Mouse (Mus musculus): ENCODE measurements around the gene Osbpl9. TPM values are rescaled to one million over a fixed set of nuclear protein-coding genes. Genes with fewer than 3 reads are reported as not detected.
A peak's percentile ranks its signal among the peaks of the same experiment; 100 is the strongest.

Osbpl9 gene
- total RNA-seq (2014; rRNA removed) = 70.5 and 74.9 TPM in 2 replicates
- 56.9 and 57.8 TPM in 2 replicates for polyA plus RNA-seq (2015; fragmentation: Nextera tagmentation; extraction: Ambion mirVana)

DNA sequence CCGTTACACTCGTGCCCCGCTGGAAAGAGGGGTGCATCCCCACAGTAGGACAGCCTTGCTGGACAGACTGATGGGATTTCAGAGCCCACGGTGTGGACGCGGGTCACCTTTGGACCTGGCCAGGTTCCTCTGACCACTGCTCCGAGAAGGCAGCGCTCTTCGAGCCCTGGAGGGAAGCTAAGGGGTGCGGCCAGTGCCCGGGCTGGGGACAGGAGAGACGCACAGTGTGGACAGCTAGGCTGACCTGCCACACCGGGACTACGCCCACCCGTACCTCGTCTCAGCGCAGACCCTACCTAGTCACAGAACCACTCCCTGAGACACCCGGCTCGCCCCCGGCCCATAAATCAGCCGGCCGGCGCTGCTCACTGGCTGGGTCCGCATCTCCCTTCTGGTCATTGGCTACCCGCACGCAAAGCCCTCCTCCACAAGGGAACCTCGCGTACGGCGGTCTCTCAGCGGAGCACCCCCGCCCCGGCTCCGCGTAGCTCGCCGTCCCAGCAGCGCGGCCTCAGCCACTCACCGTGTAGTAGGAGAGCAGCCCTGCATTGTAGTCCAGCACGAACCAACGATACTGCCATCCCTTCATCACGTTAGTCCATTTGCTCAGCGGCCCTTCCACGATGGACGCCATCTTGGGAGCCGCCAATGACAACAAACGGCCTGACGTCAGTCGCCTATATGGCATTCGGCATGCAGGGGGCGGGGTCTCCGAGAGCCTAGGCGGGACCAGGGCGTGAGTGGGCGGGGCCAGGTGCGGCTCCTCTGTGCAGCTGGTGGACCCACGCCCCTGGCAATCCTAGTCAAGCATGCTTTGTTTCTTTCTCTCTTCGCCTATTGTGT, at the start of gene Osbpl9:
Gene Osbpl9, minus strand, starts transcription at position 691 of the 843 bp plus-strand sequence.
- peak within 1 kb of the TSS; percentile 68 for H3K9ac ChIP-seq (replicated peaks; ENCODE audit: low read length, poor library complexity, severe bottlenecking)
- H3K4me2 ChIP-seq (ENCODE audit: low read depth, low read length, poor library complexity, severe bottlenecking) = peak within 1 kb of the TSS; percentile 81
- DNase-seq (ENCODE audit: low spot score) (peak; percentile 98), ATAC-seq (ENCODE audit: low FRiP score) (peak; percentile 98)
- H3K4me1 ChIP-seq (ENCODE audit: insufficient read depth, low read length) = no peaks in the 10 kb centered on the region
- H3K4me3 ChIP-seq (ENCODE audit: low read depth, low read length) = peak within 1 kb of the TSS; percentile 75
- 0 out of 2 replicates have a peak, but pooled peaks cover 4% of the 10 kb centered on the region for H3K36me3 ChIP-seq (ENCODE audit: insufficient read depth, low read length)
- under 1% methylated on average over 57 of the region's 59 CpGs for WGBS
- no peaks in the 10 kb centered on the region for H3K27me3 ChIP-seq (ENCODE audit: insufficient read depth, low read length)
- H3K27ac ChIP-seq (ENCODE audit: low read depth, low read length) = peak within 1 kb of the TSS; percentile 91
- H3K9me3 ChIP-seq (ENCODE audit: low read length) = no peaks in the 10 kb centered on the region
- TF ChIP-seq CTCF (IDR thresholded peaks at IDR 0.05) = no peak; the same call in 1 of the 2 replicates

DNA sequence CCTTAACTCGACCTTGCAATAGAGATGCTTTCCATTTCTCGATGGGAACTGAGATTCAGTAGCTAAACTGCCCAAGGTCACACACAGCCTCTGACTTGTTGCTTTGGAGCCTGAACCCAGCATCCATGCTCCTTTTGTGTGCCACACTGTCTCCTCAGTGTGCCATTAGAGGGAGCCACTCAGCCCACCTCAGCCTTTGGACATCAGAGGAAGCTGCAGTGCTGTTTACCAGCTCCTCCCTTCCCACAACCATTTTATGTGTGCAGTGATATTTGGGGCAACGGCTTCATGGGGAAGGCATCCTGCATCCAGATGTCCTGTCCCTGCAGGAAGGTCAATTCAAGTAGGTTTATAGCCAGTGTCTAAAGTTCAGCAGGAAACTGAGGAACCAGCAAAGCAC, 49.5 kb upstream of the Osbpl9 start:
- Histone ChIP-seq H3K4me2 (ENCODE audit: low read depth, low read length, poor library complexity, severe bottlenecking) (no peak overlapping the region), H3K27ac (ENCODE audit: low read depth, low read length) (no peak overlapping the region), H3K9me3 (ENCODE audit: low read length) (no peaks in the 10 kb centered on the region), H3K9ac (replicated peaks; ENCODE audit: low read length, poor library complexity, severe bottlenecking) (no peak overlapping the region), H3K27me3 (ENCODE audit: insufficient read depth, low read length) (no peaks in the 10 kb centered on the region), H3K4me3 (ENCODE audit: low read depth, low read length) (no peak overlapping the region), H3K36me3 (ENCODE audit: insufficient read depth, low read length) (no peaks in the 10 kb centered on the region), H3K4me1 (ENCODE audit: insufficient read depth, low read length) (no peaks in the 10 kb centered on the region)
- DNase-seq (ENCODE audit: low spot score) (no peak), ATAC-seq (ENCODE audit: low FRiP score) (no peak)
- WGBS = 42% methylated on average over 3 of the region's 3 CpGs
- peak; percentile 61 for TF ChIP-seq CTCF (IDR thresholded peaks at IDR 0.05)

DNA sequence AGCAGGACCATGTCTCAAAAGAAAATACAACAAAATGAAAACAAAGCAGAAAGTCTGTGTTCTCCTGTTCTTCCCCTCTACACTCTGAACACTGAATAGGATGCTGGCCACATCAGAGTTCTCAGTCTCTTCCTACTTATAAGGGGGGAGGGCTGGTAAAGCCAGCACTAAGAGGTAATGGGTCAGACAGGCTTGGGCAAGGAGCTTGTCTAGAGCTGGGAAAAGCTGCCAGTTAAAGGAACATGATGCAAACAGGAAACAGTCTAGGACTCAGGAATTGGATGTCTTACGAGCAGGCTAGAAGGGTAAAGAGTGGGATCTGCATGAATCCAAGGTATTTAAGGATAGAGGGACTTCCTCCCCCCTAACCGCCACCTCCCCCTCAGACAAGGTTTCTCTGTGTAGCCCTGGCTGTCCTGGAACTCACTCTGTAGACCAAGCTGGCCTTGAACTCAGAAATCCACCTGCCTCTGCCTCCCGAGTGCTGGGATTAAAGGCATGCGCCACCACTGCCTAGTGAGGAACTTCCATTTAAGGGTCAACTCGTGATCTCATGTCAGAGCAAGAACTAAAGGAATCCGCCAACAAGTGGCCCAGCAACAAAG, 43.0 kb upstream of the Osbpl9 start:
- H3K36me3 ChIP-seq (ENCODE audit: insufficient read depth, low read length) = no peaks in the 10 kb centered on the region

DNA sequence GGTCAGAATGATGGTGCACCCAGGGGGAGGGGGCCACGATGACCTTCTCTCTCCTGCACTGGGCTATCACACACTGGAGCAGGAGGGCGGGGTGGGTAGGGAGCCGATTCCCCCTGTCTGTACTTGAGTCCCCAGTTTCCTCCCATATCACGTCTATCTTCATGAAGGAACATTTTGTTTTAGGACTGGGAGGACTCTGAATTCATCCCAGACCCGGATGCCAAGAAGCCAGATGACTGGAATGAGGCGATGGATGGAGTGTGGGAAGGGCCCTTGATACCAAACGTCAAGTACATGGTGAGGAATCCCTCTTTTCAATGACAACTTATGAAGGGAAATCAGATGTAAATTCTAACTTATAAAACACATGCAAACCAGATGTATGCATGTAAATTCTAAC, 42.4 kb upstream of the Osbpl9 start:
- ATAC-seq (ENCODE audit: low FRiP score) (no peak), DNase-seq (ENCODE audit: low spot score) (no peak)
- Histone ChIP-seq H3K27ac (ENCODE audit: low read depth, low read length) (no peak overlapping the region), H3K4me3 (ENCODE audit: low read depth, low read length) (no peak overlapping the region), H3K36me3 (ENCODE audit: insufficient read depth, low read length) (no peaks in the 10 kb centered on the region), H3K4me1 (ENCODE audit: insufficient read depth, low read length) (no peaks in the 10 kb centered on the region), H3K9me3 (ENCODE audit: low read length) (no peaks in the 10 kb centered on the region), H3K27me3 (ENCODE audit: insufficient read depth, low read length) (no peaks in the 10 kb centered on the region), H3K9ac (replicated peaks; ENCODE audit: low read length, poor library complexity, severe bottlenecking) (no peak overlapping the region), H3K4me2 (ENCODE audit: low read depth, low read length, poor library complexity, severe bottlenecking) (no peak overlapping the region)
- no peak for TF ChIP-seq CTCF (IDR thresholded peaks at IDR 0.05)
- 87% methylated on average over 7 of the region's 7 CpGs for WGBS

More for the DNA sequence above, 43.0 kb upstream of the Osbpl9 start:
- DNase-seq (ENCODE audit: low spot score) (no peak), ATAC-seq (ENCODE audit: low FRiP score) (no peak)
- H3K4me3 ChIP-seq (ENCODE audit: low read depth, low read length) = no peak overlapping the region
- WGBS = 90% methylated on average over 6 of the region's 6 CpGs
- H3K9me3 ChIP-seq (ENCODE audit: low read length) = no peaks in the 10 kb centered on the region
- H3K4me2 ChIP-seq (ENCODE audit: low read depth, low read length, poor library complexity, severe bottlenecking) = no peak overlapping the region
- no peaks in the 10 kb centered on the region for H3K27me3 ChIP-seq (ENCODE audit: insufficient read depth, low read length)
- no peak overlapping the region for H3K27ac ChIP-seq (ENCODE audit: low read depth, low read length)
- no peaks in the 10 kb centered on the region for H3K4me1 ChIP-seq (ENCODE audit: insufficient read depth, low read length)
- TF ChIP-seq CTCF (IDR thresholded peaks at IDR 0.05) = no peak
- no peak overlapping the region for H3K9ac ChIP-seq (replicated peaks; ENCODE audit: low read length, poor library complexity, severe bottlenecking)

DNA sequence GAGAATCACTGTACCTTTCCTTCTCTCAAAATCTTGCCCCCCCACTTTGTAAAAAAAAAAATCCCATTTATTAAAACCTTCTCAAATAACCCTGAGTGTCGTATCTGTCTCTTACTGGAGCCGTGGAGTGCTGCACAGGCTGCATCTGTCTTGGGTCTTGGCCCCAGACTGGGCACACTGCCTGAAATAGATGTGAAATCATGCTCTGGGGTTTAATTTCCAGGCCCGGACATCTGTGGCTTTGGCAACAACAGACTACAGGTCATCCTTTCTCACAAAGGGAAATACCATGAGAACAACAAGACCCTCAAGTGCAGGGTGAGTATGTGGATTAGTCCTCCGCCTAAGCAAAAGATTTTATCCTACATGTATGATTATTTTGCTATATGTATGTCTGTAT, 39.9 kb upstream of the Osbpl9 start:
- no peak for TF ChIP-seq CTCF (IDR thresholded peaks at IDR 0.05)
- no peak overlapping the region for H3K4me2 ChIP-seq (ENCODE audit: low read depth, low read length, poor library complexity, severe bottlenecking)
- no peaks in the 10 kb centered on the region for H3K9me3 ChIP-seq (ENCODE audit: low read length)
- H3K9ac ChIP-seq (replicated peaks; ENCODE audit: low read length, poor library complexity, severe bottlenecking) = no peak overlapping the region
- no peak overlapping the region for H3K27ac ChIP-seq (ENCODE audit: low read depth, low read length)
- no peaks in the 10 kb centered on the region for H3K36me3 ChIP-seq (ENCODE audit: insufficient read depth, low read length)
- H3K27me3 ChIP-seq (ENCODE audit: insufficient read depth, low read length) = no peaks in the 10 kb centered on the region
- WGBS = 69% methylated on average over 4 of the region's 4 CpGs
- no peak for ATAC-seq (ENCODE audit: low FRiP score)
- no peak overlapping the region for H3K4me3 ChIP-seq (ENCODE audit: low read depth, low read length)
- H3K4me1 ChIP-seq (ENCODE audit: insufficient read depth, low read length) = no peaks in the 10 kb centered on the region
- DNase-seq (ENCODE audit: low spot score) = peak; percentile 75

DNA sequence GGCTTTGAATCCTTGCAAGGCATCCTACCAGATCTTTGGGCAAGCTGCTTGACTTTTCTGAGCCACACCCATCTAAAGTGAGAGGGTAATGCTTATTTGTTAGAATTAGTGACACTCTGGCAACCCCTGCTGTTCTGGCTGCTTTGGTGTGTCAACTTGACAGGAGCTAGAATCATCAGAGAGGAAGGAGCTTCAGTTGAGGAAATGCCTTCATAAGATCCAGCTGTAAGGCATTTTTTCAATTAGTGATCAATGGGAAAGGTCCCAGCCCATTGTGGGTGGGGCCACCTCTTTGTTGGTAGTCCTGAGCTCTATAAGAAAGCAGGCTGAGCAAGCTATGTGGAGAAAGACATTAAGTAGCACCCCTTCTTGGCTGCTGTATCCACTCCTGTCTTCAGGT, 39.1 kb upstream of the Osbpl9 start:
- H3K4me2 ChIP-seq (ENCODE audit: low read depth, low read length, poor library complexity, severe bottlenecking) = no peak overlapping the region
- H3K27me3 ChIP-seq (ENCODE audit: insufficient read depth, low read length) = no peaks in the 10 kb centered on the region
- no peaks in the 10 kb centered on the region for H3K9me3 ChIP-seq (ENCODE audit: low read length)
- no peak for TF ChIP-seq CTCF (IDR thresholded peaks at IDR 0.05)
- DNase-seq (ENCODE audit: low spot score) (no peak), ATAC-seq (ENCODE audit: low FRiP score) (no peak)
- no peaks in the 10 kb centered on the region for H3K36me3 ChIP-seq (ENCODE audit: insufficient read depth, low read length)
- no peaks in the 10 kb centered on the region for H3K4me1 ChIP-seq (ENCODE audit: insufficient read depth, low read length)
- no peak overlapping the region for H3K4me3 ChIP-seq (ENCODE audit: low read depth, low read length)
- no peak overlapping the region for H3K9ac ChIP-seq (replicated peaks; ENCODE audit: low read length, poor library complexity, severe bottlenecking)
- no peak overlapping the region for H3K27ac ChIP-seq (ENCODE audit: low read depth, low read length)

Data from midbrain, postnatal 0 days (tissue).